Mouse (Mus musculus) megakaryocyte, embryonic 14.5 days (primary cell): Measurements from ENCODE around the gene Olfr1369-ps1.

Experiments
- FLI1 ChIP-seq: IDR thresholded peaks from 2 replicates; pipeline ENCODE4 v1.6.1; 2012; ENCODE audit warnings: low read length, inconsistent platforms, mixed read lengths
- GATA1 ChIP-seq: IDR thresholded peaks from 3 replicates; pipeline ENCODE4 v1.6.1; 2012; ENCODE audit warnings: mixed read lengths, low read length, inconsistent platforms, borderline replicate concordance

DNA sequence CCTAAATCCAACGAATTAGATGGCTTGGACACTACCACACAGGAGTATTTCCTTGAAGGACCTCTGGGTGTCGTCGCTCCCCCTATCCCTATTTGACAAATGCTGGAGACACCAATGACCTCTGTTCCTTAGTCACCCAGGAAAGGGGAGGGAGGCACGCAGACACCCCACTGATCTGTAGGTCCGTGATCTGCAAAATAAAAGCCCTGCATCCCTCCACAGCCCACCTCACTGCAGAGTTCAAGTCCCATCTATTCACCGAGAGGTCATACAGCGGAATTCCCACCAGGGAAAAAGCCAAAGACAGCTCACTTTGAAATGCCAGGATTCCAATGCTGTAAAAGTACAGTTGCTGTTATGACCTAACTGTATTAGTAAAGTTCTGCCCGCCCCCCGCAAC, 46.8 kb downstream of the Olfr1369-ps1 start:
- TF ChIP-seq GATA1, result no peak
- TF ChIP-seq FLI1, result no peak
